Mouse (Mus musculus) heart, embryonic 16.5 days (tissue): ENCODE measurements at regions not wholly inside any gene's neighbourhood (a gene's known extent, or its start where the extent isn't known, plus 50 kb on each side); places are given as distances from the start of the nearest gene placed in this dataset.

Experiments
- ATAC-seq: fragments of 200-750 bp; cut with Nextera tagmentation; replicated peaks from 2 replicates; pipeline ENCODE4 v1.8.0; 2017; ENCODE audit warnings: moderate number of reproducible peaks; ENCODE audit not compliant: insufficient read depth, low FRiP score; ENCODE audit errors: extremely low read depth
- H3K27ac ChIP-seq: fragments of 300-500 bp; sonication (generic); 2 replicates; pipeline ENCODE4 v1.5.1; 2014; ENCODE audit warnings: mild to moderate bottlenecking, low read length, control low read depth, moderate library complexity
- H3K27me3 ChIP-seq: fragments of 300-500 bp; sonication (generic); 2 replicates; pipeline ENCODE4 v1.6.1; 2014; ENCODE audit warnings: low read length, mixed read lengths; ENCODE audit not compliant: control insufficient read depth, insufficient read depth
- H3K36me3 ChIP-seq: fragments of 300-500 bp; sonication (generic); 2 replicates; pipeline ENCODE4 v1.6.1; 2014; ENCODE audit not compliant: control insufficient read depth, insufficient read depth
- H3K4me1 ChIP-seq: fragments of 300-500 bp; sonication (generic); 2 replicates; pipeline ENCODE4 v1.6.1; 2014; ENCODE audit warnings: low read length, mixed read lengths; ENCODE audit not compliant: control insufficient read depth, insufficient read depth
- H3K4me2 ChIP-seq: fragments of 300-500 bp; sonication (generic); 2 replicates; pipeline ENCODE4 v1.6.1; 2014; ENCODE audit warnings: low read depth, mild to moderate bottlenecking, control low read depth, low read length
- H3K4me3 ChIP-seq: fragments of 300-500 bp; sonication (generic); 2 replicates; pipeline ENCODE4 v1.5.1; 2014; ENCODE audit warnings: mild to moderate bottlenecking, control low read depth, low read length
- H3K9ac ChIP-seq: fragments of 300-500 bp; sonication (generic); 2 replicates; pipeline ENCODE4 v1.6.1; 2014; ENCODE audit warnings: low read length, control low read depth
- H3K9me3 ChIP-seq: fragments of 300-500 bp; sonication (generic); replicated peaks from 2 replicates; pipeline ENCODE4 v1.6.1; 2016; ENCODE audit warnings: low read length; ENCODE audit not compliant: control insufficient read depth
- WGBS: fragments of 180-500 bp; shearing (Covaris S2); extraction: QIAGEN DNeasy Blood & Tissue Kit; methylation state at CpG from one replicate; pipeline ENCODE4 v1.1.7; 2014; 5-methylcytosine and 5-hydroxymethylcytosine counted together

DNA sequence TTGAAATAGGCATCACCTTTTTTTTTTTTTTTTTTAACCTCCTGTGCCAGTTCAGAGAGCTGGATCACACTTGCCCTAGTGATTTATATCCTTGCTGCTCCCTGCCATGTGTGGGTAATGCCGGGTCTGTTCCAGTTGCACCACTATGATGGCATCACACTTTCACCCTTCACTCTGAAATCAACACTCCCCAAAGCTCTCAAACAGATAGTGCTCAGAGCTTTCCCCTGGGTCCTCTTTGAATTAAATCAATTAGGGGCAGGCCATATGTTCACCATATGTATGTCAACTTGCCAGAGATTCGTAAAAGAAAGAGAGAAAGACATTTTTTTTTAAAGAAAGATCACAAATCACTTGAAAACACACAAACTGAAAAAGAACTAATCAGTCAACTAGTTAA is 236.8 kb downstream of the Ndfip2 start:
- no peak overlapping the region for H3K4me3 ChIP-seq
- no peak overlapping the region for H3K4me2 ChIP-seq
- 58% methylated on average over 2 of the region's 2 CpGs for WGBS
- H3K4me1 ChIP-seq: peaks cover 5% of the 10 kb centered on the region; the same call in 1 of the 2 replicates
- H3K9ac ChIP-seq: no peak overlapping the region
- ATAC-seq: no peak
- no peaks in the 10 kb centered on the region for H3K36me3 ChIP-seq
- H3K27ac ChIP-seq: no peak overlapping the region
- no peaks in the 10 kb centered on the region for H3K27me3 ChIP-seq
- no peaks in the 10 kb centered on the region for H3K9me3 ChIP-seq

DNA sequence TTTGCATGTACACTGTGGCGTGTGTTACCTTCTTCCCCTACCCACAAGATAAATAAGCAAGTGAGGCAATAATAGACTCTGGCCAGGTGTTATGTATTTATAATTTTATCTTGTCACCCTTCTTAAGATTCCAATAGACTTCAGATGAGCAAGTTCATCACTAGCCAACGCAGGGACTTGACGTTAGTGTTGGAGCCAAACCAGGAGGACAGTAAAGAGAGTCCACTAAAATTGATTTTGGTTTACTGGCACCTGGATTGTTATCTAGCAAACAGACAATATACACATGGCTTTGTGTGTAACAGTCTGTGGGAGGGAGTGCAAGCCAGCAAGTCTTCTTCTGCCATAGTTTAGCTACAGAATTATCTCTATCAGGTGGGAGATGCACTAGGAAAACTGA is 236.0 kb downstream of the Ndfip2 start:
- H3K27me3 ChIP-seq: no peaks in the 10 kb centered on the region
- no peaks in the 10 kb centered on the region for H3K9me3 ChIP-seq
- H3K4me2 ChIP-seq: no peak overlapping the region
- no peak overlapping the region for H3K4me3 ChIP-seq
- no peak overlapping the region for H3K27ac ChIP-seq
- no peak for ATAC-seq
- 83% methylated on average over 3 of the region's 3 CpGs for WGBS
- H3K4me1 ChIP-seq: peaks cover 5% of the 10 kb centered on the region; the same call in 1 of the 2 replicates
- no peaks in the 10 kb centered on the region for H3K36me3 ChIP-seq
- H3K9ac ChIP-seq: no peak overlapping the region

DNA sequence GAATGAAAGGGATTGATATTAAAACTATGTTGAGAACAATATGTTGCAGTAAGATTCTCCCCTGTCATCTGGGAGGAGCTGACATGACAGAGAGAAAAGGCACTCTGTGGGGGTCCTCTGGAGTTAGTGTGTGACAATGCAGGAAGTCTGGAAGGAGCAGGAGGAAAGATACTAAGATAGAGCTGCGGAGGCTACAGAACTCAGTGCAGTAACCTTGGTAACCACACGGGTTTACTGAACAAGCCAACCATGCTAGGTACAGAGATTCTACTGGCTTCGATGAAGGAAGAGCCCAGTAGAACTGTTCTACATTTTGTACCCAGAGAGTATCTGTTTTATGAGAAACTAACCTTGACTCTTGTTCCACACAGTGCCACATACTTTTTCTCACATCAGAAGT is 231.8 kb downstream of the Ndfip2 start:
- H3K4me1 ChIP-seq: no peaks in the 10 kb centered on the region
- H3K9me3 ChIP-seq: no peaks in the 10 kb centered on the region
- 56% methylated on average over 3 of the region's 3 CpGs for WGBS
- H3K9ac ChIP-seq: no peak overlapping the region
- no peak overlapping the region for H3K27ac ChIP-seq
- no peaks in the 10 kb centered on the region for H3K36me3 ChIP-seq
- no peaks in the 10 kb centered on the region for H3K27me3 ChIP-seq
- no peak for ATAC-seq
- no peak overlapping the region for H3K4me3 ChIP-seq
- no peak overlapping the region for H3K4me2 ChIP-seq

DNA sequence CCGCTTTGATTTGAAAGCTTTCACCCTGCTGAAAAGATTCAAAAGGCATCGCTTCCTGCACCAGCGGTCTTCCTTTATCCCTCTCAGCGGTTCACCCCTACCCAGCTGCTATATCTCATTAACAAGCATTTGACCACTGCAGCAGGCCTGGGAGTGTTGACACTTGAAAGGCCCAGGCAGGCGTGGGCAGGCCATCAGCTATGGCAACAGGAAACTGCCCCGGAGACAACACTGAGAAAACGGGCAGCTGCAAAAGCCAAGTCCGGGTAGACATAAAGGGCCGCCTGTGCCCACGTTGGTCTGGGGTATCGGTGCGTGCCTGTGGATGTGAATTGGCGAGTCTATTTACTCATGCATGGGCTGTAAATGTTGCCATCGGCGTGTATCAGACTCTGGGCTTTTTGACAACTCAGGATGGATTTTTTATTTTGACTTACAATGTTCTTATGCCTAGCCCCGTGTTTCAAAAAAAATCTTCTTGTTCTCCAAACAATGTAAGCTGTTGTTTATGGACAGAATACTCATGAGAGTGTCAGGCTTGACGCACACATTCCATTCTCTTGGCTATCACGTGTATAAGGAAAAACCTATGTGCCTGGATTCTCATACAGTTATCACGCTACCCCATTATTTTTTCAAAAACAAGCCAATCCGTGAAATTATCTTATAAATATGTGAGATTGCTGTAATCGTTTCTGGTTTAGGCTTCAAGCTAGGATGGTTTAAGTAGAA is 225.1 kb downstream of the Ndfip2 start:
- WGBS: 13% methylated on average over 21 of the region's 21 CpGs
- Histone ChIP-seq H3K9me3 (no peaks in the 10 kb centered on the region), H3K4me1 (peaks cover 8% of the 10 kb centered on the region), H3K9ac (peak overlapping the region; percentile 73), H3K27me3 (no peaks in the 10 kb centered on the region), H3K36me3 (no peaks in the 10 kb centered on the region), H3K4me3 (peak overlapping the region; percentile 55), H3K27ac (peak overlapping the region; percentile 79), H3K4me2 (peak overlapping the region; percentile 81)
- ATAC-seq: peak; percentile 86

DNA sequence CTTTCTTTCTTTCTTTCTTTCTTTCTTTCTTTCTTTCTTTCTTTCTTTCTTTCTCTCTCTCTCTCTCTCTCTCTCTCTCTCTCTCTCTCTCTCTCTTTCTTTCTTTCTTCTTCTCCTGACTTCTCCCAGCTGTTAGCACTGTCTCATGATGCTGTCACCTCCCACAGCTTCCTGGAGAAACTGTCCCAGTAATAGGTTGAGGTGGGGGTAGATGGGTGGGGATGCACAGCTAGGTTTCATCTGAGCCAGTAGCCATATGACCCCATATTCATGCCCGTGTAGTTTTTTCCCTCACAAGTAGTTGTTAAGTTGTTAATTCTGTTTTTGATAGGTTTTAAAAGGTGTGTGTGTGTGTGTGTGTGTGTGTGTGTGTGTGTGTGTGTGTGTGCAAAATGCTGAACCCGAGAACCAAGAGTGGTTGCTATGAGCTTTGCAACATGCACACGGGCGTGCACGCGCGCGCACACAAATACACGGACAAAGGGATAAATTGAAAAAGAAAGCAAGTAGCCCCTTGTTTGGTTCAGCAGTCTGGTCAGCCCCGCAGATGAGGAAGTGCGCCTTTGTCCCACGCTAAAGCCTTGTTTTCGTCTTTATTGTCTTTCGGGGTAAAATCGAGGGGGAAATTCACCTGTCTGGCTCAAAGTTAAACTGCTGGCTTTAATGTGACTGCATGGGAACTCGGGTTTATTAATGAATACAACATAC is 224.4 kb downstream of the Ndfip2 start:
- ATAC-seq: peak; percentile 54
- Histone ChIP-seq H3K4me1 (peaks cover 8% of the 10 kb centered on the region), H3K36me3 (no peaks in the 10 kb centered on the region), H3K9me3 (no peaks in the 10 kb centered on the region), H3K9ac (peak overlapping the region; percentile 73), H3K4me3 (peak overlapping the region; percentile 55), H3K27ac (peak overlapping the region; percentile 79), H3K27me3 (no peaks in the 10 kb centered on the region), H3K4me2 (peak overlapping the region; percentile 81)
- WGBS: 3% methylated on average over 16 of the region's 16 CpGs

DNA sequence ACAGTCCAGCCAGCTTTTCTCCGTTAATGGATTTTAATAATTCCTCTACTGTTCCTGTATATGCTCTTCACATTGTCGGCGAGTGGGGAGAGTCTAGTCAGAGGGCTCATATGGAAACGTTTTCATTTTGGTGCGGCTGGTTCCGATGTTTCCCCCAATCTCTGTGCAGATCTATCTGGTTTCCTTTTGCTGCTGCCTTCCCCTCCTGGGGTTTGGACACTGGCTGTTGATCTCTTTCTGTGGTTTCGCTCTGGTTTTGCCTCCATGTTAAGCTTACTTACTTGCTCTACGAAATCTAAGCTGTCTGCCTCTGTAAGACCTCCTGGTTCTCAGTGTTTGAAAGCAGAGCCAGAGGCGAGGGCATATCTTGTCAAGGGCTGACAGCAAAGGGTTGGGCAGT is 221.7 kb downstream of the Ndfip2 start:
- Histone ChIP-seq H3K4me3 (peak overlapping the region; percentile 10), H3K9ac (peak overlapping the region; percentile 33; the same call in 1 of the 2 replicates), H3K9me3 (peaks cover 2% of the 10 kb centered on the region; the same call in 1 of the 2 replicates), H3K27me3 (no peaks in the 10 kb centered on the region), H3K27ac (no peak overlapping the region), H3K4me1 (peaks cover 11% of the 10 kb centered on the region), H3K4me2 (peak overlapping the region; percentile 44), H3K36me3 (no peaks in the 10 kb centered on the region)
- ATAC-seq: no peak
- 35% methylated on average over 9 of the region's 9 CpGs for WGBS

DNA sequence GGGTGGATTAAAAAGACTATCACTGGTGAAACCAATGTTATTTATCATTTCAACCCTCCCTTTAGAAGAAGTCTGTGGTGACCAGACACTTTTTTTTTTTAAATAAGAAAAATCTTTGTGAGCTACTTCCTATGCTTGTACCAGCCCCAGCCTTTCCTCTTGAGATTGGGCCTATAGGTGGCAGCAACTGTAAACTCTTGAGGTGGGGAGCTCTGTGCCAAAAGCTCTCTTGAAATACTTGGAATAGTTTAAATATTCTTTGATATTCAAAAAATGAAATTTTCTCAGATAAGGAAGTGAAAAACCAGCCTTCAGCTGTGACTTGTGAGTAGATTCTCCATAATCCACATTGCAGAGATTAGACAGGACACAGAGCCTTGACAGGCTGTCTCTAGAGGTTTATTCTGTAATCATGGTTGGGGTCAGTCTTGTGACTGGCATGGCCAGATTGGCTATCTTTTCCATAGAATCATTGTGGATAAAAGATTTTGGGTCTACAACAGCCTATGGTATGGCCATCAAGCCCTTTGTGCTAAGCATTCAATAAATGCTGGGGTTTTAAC is 216.7 kb downstream of the Ndfip2 start:
- Histone ChIP-seq H3K4me1 (peaks cover 3% of the 10 kb centered on the region; the same call in 1 of the 2 replicates), H3K36me3 (no peaks in the 10 kb centered on the region), H3K4me3 (no peak overlapping the region), H3K27me3 (no peaks in the 10 kb centered on the region), H3K9me3 (peaks cover 2% of the 10 kb centered on the region; the same call in 1 of the 2 replicates), H3K9ac (no peak overlapping the region), H3K27ac (no peak overlapping the region), H3K4me2 (no peak overlapping the region)
- no peak for ATAC-seq

DNA sequence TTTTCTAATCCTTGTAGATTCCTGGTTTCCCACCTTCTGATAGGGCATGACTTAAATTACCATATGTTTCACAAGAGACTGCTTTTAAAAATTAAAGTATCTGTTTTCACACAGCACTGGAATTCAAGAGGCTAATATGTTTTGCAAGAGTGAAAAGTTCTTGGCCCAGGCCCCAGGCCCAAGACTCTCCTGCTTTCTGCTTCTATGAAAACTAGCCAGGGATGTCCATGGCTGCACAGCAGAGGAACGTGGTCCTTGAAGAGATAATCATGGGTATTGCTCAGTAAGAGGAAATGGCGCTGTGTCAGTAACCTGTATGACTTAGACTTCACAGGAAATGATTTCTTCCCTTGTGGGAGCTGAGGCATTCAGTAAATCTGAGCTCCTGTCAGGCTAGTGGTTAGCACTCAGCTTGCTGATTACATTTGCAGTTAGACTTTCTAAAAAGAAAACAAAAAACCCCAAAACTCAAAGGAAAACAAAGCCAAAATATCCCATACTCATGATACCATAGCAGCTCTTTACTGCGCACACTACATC is 190.6 kb downstream of the Ndfip2 start:
- H3K9me3 ChIP-seq: no peaks in the 10 kb centered on the region; the same call in 1 of the 2 replicates
- no peaks in the 10 kb centered on the region for H3K4me1 ChIP-seq
- H3K4me3 ChIP-seq: no peak overlapping the region
- no peak overlapping the region for H3K4me2 ChIP-seq
- no peaks in the 10 kb centered on the region for H3K36me3 ChIP-seq
- no peak overlapping the region for H3K9ac ChIP-seq
- H3K27me3 ChIP-seq: no peaks in the 10 kb centered on the region
- 74% methylated on average over 3 of the region's 3 CpGs for WGBS
- no peak overlapping the region for H3K27ac ChIP-seq
- ATAC-seq: no peak

DNA sequence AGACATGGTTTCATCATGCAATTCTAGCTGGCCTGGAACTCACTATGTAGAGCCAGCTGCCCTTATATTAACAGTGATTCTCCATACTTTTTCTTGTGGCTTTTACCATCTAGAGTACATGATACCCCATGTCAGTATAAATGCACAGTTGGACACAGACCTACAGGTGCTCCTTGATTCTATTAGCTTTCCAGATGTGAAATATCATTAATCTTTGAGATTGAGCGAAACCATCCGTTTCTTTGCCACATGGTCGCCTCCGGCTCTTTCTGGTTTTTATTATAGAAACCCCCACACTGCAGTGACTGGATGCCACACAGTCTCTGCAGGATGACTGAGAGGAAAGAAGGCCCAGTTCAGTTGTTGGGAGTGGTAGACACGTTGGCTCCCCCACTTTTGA is 188.7 kb downstream of the Ndfip2 start:
- Histone ChIP-seq H3K27me3 (no peaks in the 10 kb centered on the region), H3K9me3 (no peaks in the 10 kb centered on the region; the same call in 1 of the 2 replicates), H3K27ac (no peak overlapping the region), H3K4me3 (no peak overlapping the region), H3K36me3 (no peaks in the 10 kb centered on the region), H3K4me1 (no peaks in the 10 kb centered on the region), H3K4me2 (no peak overlapping the region), H3K9ac (no peak overlapping the region)
- no peak for ATAC-seq
- WGBS: 85% methylated on average over 5 of the region's 5 CpGs
